Mouse (Mus musculus): Measurements from ENCODE around the gene Erv3.
"Not testable (repeated sequence)": the region's sequence is repeated elsewhere in the genome, so short reads cannot be mapped to it uniquely, and the experiment has no call there.

DNA sequence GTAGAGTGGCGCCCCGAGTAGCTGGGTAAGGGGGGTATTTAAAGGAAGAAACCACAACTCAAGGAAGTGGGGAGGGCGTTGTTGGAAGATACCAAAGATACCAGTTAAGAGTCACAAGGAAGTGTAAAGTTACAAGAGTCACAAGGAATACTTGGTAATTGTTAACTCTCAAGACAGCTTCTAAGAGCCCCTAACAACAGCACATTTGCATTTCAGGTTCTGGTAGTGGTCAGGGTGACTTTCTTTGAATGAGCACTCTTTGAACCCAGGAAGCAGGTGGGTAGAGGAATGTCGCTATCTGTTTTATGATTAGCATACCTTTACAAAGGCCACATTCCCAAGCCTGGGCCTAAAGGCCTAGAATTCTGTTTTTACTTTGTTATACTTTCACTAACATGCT, 28.6 kb downstream of the Erv3 start:
- not testable (repeated sequence) for TF ChIP-seq CTCF (IDR thresholded peaks at IDR 0.05; ENCODE audit: low read depth, low read length); POLR2A (IDR thresholded peaks at IDR 0.05; ENCODE audit: borderline replicate concordance, low read depth, low read length)

Data from bone marrow macrophage, adult 2 months (primary cell).